Mouse (Mus musculus) liver, embryonic 16.5 days (tissue): Measurements from ENCODE around the gene Anks1b. TPM values are rescaled to one million over a fixed set of nuclear protein-coding genes. Genes with fewer than 3 reads are reported as not detected.

Experiments used
- polyA plus RNA-seq: library from polyadenylated mRNA; unstranded; fragments of >200 nt; fragmentation: Nextera tagmentation; extraction: Ambion mirVana; gene quantifications from 2 replicates; pipeline ENCODE4 v1.2.1, GENCODE M21; 2015

Anks1b gene
- polyA plus RNA-seq, 1 experiment from 2014 or later = not detected

Other genes starting within 250 kb of the Anks1b start
- 2.9 and 3.2 TPM in 2 replicates for gene Scyl2, start 187.2 kb upstream of the Anks1b start, polyA plus RNA-seq
- 12.0 and 14.3 TPM in 2 replicates for gene Actr6, start 141.2 kb upstream of the Anks1b start, polyA plus RNA-seq
- gene Uhrf1bp1l, start 128.5 kb upstream of the Anks1b start, polyA plus RNA-seq = 12.6 and 13.7 TPM in 2 replicates